Mouse (Mus musculus): ENCODE data around the gene Dgkh.

DNA sequence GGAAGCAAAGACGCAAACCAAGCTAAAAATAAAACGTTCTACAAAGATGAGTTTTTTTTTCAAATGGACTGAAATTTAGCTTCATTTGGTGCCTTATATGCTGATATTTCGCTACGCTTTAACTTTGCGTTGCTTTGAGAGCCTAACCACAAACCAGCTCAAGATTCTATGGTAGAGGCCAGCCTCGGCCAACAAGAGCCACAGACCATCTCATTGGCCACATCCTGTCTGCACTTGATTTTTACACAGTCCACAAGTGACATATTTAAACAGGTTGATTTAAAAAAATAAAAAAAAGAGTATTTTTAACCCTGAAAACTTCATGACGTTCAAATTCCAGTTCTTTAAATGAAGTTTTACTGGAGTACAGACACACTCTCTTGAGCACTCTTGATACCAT, 16.5 kb downstream of the Dgkh start:
- TF ChIP-seq ZNF384 (IDR thresholded peaks at IDR 0.05; ENCODE audit: low read depth, low read length) (no peak), HCFC1 (IDR thresholded peaks at IDR 0.05; ENCODE audit: borderline replicate concordance, insufficient read depth, low read length) (no peak), ZC3H11A (IDR thresholded peaks at IDR 0.05; ENCODE audit: borderline replicate concordance, low read depth, low read length) (no peak)

Measured in ES-E14 (cell line).